Mouse (Mus musculus) frontal cortex, adult 2 months (tissue): ENCODE measurements around the gene Lrrc59. TPM values are rescaled to one million over a fixed set of nuclear protein-coding genes. Genes with fewer than 3 reads are reported as not detected.
"Not testable (repeated sequence)": the region's sequence is repeated elsewhere in the genome, so short reads cannot be mapped to it uniquely, and the experiment has no call there.

ENCODE experiments used
- DNase-seq, 2 experiments: peaks; one replicate each; pipeline ENCODE4 v3.0.0; 2022; ENCODE audit warnings: low spot score in 1 of 2; ENCODE audit errors: extremely low spot score in 1 of 2
- polyA plus RNA-seq: library from polyadenylated mRNA; depleted of rRNA; stranded (reverse); fragments of >200 nt; gene quantifications from 2 replicates; pipeline ENCODE4 v1.2.3, GENCODE M21; 2012; rRNA removed

The Lrrc59 gene
- polyA plus RNA-seq, 1 experiment: 76.3 TPM

GRCm38 (mm10) chr11:94687178-94687577 lies 57.6 kb downstream of the Lrrc59 start:
- no peak for DNase-seq

- DNase-seq: not testable (repeated sequence)
These were observed 62.9 kb downstream of the Lrrc59 start for GRCm38 (mm10) chr11:94692502-94692901.

Other genes starting within 250 kb of the Lrrc59 start
- gene Abcc3, start 236.8 kb upstream of the Lrrc59 start, polyA plus RNA-seq: 1.9 and 2.5 TPM in 2 replicates
- 188 and 191 TPM in 2 replicates for gene Cacna1g, start 155.6 kb upstream of the Lrrc59 start, polyA plus RNA-seq
- 0.24 and 0.34 TPM in 2 replicates for gene Spata20, start 143.6 kb upstream of the Lrrc59 start, polyA plus RNA-seq
- 0.60 and 1.2 TPM in 2 replicates for gene Epn3, start 129.8 kb upstream of the Lrrc59 start, polyA plus RNA-seq
- gene Mycbpap, start 108.0 kb upstream of the Lrrc59 start, polyA plus RNA-seq: 1.9 and 2.0 TPM in 2 replicates
- gene Rsad1, start 80.5 kb upstream of the Lrrc59 start, polyA plus RNA-seq: 11.8 and 12.5 TPM in 2 replicates
- 0.11 and 0.22 TPM in 2 replicates for gene Chad, start 64.7 kb upstream of the Lrrc59 start, polyA plus RNA-seq
- gene Acsf2, start 27.9 kb upstream of the Lrrc59 start, polyA plus RNA-seq: 16.1 and 17.0 TPM in 2 replicates
- 112 and 136 TPM in 2 replicates for gene Mrpl27, start 24.0 kb downstream of the Lrrc59 start, polyA plus RNA-seq
- 0.30 and 0.42 TPM in 2 replicates for gene Eme1, start 24.2 kb downstream of the Lrrc59 start, polyA plus RNA-seq
- gene Xylt2, start 47.7 kb downstream of the Lrrc59 start, polyA plus RNA-seq: 26.6 and 27.0 TPM in 2 replicates
- gene Gm11541, start 74.7 kb downstream of the Lrrc59 start, polyA plus RNA-seq: not detected in 2 replicates
- gene Cdc34b, start 112.0 kb downstream of the Lrrc59 start, polyA plus RNA-seq: 0.13 and 0.26 TPM in 2 replicates
- gene Tmem92, start 152.9 kb downstream of the Lrrc59 start, polyA plus RNA-seq: 0.04 TPM in 1 of 2 replicates, not detected in the other